Mouse (Mus musculus): ENCODE results near the gene Vwa3a. TPM values are rescaled to one million over a fixed set of nuclear protein-coding genes. Genes with fewer than 3 reads are reported as not detected.

The Vwa3a gene
- polyA plus RNA-seq, 1 experiment from 2014 or later, result 2.4 TPM

DNA sequence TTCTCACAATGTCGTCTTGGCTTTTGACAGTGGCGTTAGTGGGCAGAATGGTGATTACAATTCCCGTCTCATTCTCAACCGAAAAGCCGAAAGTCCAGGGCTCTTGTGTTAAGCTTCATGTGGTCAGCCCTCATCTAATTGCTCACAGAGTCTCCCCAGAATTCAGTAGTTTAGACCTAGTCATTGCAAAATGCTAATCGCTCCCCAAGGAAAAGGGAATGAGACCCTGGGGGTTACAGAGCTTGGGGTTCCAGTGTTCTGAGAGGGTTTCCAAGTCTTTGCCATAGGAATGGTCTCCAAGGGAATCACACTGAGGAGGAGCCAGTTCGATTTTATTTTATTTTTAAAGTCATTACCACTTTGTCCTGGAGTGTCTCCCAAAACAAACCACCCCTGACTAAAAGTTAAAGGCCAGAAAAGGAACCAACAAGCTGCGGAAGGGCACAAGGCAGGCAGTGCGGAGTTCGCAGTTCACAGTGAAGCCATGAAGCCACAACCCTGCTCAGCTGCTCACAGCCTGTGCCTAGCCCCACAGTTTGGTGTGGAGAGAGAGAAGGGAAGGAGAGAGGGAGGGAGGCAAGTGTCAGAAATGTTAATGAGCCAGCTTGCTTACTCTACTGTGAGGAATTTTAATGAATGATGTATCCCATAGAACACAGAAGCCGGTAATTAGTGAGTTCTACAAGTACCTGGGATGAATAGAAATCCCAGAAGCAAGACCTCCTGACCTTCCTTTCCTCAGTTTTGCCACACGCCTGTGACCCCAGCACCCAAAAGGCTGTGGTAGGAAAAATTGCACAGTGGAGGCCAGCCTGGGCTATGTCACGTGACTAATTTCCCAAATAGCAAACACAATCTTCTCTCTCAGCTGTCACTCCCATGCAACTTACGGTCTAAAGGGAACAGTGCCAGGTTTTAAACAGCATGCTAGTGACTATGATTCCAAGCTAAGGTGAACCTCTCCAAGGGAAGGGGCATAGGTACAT, 4.5 kb downstream of the Vwa3a start:
- no peak for TF ChIP-seq CTCF (IDR thresholded peaks at IDR 0.05)
- TF ChIP-seq EP300 (IDR thresholded peaks at IDR 0.05), result no peak
- H3K4me2 ChIP-seq (replicated peaks; ENCODE audit: low read depth, low read length), result no peak overlapping the region
- DNase-seq (ENCODE audit: low spot score) (no peak), ATAC-seq (no peak)
- H3K9me3 ChIP-seq (ENCODE audit: low read length), result no peaks in the 10 kb centered on the region
- no peak overlapping the region for H3K27ac ChIP-seq (ENCODE audit: low read length)
- WGBS, result 75% methylated on average over 14 of the region's 14 CpGs
- H3K4me3 ChIP-seq (ENCODE audit: low read depth, low read length), result no peak overlapping the region
- H3K9ac ChIP-seq (replicated peaks; ENCODE audit: low read depth), result no peak overlapping the region
- no peaks in the 10 kb centered on the region for H3K36me3 ChIP-seq (ENCODE audit: insufficient read depth, low read length)
- H3K27me3 ChIP-seq (replicated peaks; ENCODE audit: insufficient read depth, low read length), result no peaks in the 10 kb centered on the region
- no peaks in the 10 kb centered on the region for H3K4me1 ChIP-seq (ENCODE audit: insufficient read depth, low read depth, low read length)

- 86% methylated on average over 6 of the region's 6 CpGs for WGBS
- Histone ChIP-seq H3K27me3 (replicated peaks; ENCODE audit: insufficient read depth, low read length) (no peaks in the 10 kb centered on the region), H3K9me3 (ENCODE audit: low read length) (no peaks in the 10 kb centered on the region), H3K9ac (replicated peaks; ENCODE audit: low read depth) (no peak overlapping the region), H3K4me3 (ENCODE audit: low read depth, low read length) (no peak overlapping the region), H3K4me2 (replicated peaks; ENCODE audit: low read depth, low read length) (no peak overlapping the region), H3K36me3 (ENCODE audit: insufficient read depth, low read length) (no peaks in the 10 kb centered on the region), H3K27ac (ENCODE audit: low read length) (no peak overlapping the region), H3K4me1 (ENCODE audit: insufficient read depth, low read depth, low read length) (no peaks in the 10 kb centered on the region)
- no peak for ATAC-seq
- DNase-seq (ENCODE audit: low spot score), result no peak
- TF ChIP-seq CTCF (IDR thresholded peaks at IDR 0.05), result no peak
- no peak for TF ChIP-seq EP300 (IDR thresholded peaks at IDR 0.05)
Observed at GRCm38 (mm10) chr7:120744606-120745005, 5.5 kb downstream of the Vwa3a start.

DNA sequence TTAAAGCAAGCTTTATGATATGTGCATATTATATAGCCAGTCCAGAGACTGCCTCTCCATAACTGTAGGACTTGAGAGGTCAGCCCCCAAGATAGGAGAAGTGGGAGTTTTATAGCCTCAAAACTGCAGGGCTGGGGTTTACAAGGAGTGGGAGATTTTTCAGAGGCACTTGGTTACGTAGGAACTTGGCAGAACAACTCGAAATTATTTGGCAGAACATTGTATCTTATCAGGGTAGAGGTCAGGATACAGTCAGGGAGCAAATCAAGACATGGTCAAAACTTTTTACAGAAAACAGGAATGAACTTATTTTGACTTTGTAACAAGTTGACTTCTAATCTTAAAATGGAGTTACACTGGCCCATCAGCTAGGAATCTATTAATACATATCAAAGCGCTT, 6.9 kb downstream of the Vwa3a start:
- ATAC-seq, result peak; percentile 80
- 40% methylated on average over 3 of the region's 3 CpGs for WGBS
- Histone ChIP-seq H3K4me2 (replicated peaks; ENCODE audit: low read depth, low read length) (no peak overlapping the region), H3K4me3 (ENCODE audit: low read depth, low read length) (no peak overlapping the region), H3K36me3 (ENCODE audit: insufficient read depth, low read length) (no peaks in the 10 kb centered on the region), H3K9me3 (ENCODE audit: low read length) (no peaks in the 10 kb centered on the region), H3K27me3 (replicated peaks; ENCODE audit: insufficient read depth, low read length) (no peaks in the 10 kb centered on the region), H3K27ac (ENCODE audit: low read length) (peak overlapping the region; percentile 26; the same call in 1 of the 2 replicates), H3K4me1 (ENCODE audit: insufficient read depth, low read depth, low read length) (no peaks in the 10 kb centered on the region), H3K9ac (replicated peaks; ENCODE audit: low read depth) (no peak overlapping the region)
- TF ChIP-seq EP300 (IDR thresholded peaks at IDR 0.05) (no peak), CTCF (IDR thresholded peaks at IDR 0.05) (no peak)
- DNase-seq (ENCODE audit: low spot score), result peak; percentile 82

DNA sequence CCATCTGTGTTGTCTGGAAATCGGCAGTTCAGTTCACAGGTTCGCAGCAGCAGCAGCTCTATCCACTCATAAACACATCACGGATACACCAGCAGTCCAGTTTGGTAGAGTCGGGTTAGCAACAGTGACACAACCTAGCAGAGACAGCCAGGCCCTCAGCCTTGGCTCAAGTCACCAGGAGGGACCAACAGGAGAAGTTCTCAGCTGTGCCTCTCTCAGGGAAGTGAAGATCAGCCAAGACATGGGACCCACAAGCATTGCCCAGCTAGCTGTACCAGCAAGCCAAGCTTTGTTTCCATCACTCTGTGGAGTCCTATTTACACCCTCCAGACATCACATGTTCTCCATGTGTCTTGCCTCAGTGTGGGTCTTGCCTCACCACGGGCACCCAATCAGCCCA, 7.7 kb downstream of the Vwa3a start:
- ATAC-seq (no peak), DNase-seq (ENCODE audit: low spot score) (no peak)
- Histone ChIP-seq H3K4me2 (replicated peaks; ENCODE audit: low read depth, low read length) (no peak overlapping the region), H3K4me1 (ENCODE audit: insufficient read depth, low read depth, low read length) (no peaks in the 10 kb centered on the region), H3K36me3 (ENCODE audit: insufficient read depth, low read length) (no peaks in the 10 kb centered on the region), H3K9me3 (ENCODE audit: low read length) (no peaks in the 10 kb centered on the region), H3K27me3 (replicated peaks; ENCODE audit: insufficient read depth, low read length) (no peaks in the 10 kb centered on the region), H3K9ac (replicated peaks; ENCODE audit: low read depth) (no peak overlapping the region), H3K4me3 (ENCODE audit: low read depth, low read length) (no peak overlapping the region), H3K27ac (ENCODE audit: low read length) (peak overlapping the region; percentile 26; the same call in 1 of the 2 replicates)
- 72% methylated on average over 5 of the region's 5 CpGs for WGBS
- TF ChIP-seq CTCF (IDR thresholded peaks at IDR 0.05), result no peak
- TF ChIP-seq EP300 (IDR thresholded peaks at IDR 0.05), result no peak

DNA sequence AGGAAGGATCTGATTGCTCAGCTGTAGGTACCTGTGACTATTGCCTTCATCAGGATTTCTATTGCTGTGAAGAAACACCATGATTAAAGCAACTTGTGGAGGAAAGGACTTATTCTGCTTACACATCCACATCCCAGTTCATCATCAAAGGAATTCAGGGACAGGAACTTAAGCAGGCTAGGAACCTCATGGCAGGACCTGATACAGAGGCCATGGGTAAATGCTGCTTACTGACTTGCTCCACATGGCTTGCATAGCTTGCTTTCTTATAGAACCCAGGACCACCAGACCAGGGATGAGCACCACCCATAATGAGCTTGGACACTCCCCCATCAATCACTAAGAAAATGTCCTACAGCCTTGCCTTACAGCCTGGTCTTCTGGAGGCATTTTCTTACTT, 9.4 kb downstream of the Vwa3a start:
- ATAC-seq (no peak), DNase-seq (ENCODE audit: low spot score) (no peak)

DNA sequence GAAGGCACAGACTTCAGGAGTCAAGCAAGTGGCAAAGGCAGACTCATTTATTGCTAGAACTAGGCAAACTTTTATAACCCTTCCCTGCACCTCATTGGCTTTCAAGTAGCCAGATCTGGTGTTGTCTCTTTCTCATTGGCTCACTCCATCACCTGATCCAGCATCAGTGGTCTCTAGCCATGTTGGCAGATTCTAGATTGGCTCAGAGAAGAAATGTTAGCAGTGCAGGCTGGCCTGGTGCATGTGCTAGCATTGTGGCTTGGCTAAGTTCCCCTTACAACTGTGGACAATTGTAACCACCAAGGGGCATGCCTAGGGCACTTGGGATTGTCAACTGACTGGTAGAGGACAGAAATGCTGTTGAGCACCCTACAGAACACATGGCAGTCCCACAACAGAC, 12.2 kb downstream of the Vwa3a start:
- ATAC-seq (no peak), DNase-seq (ENCODE audit: low spot score) (no peak)
- H3K27ac ChIP-seq (ENCODE audit: low read length), result no peak overlapping the region
- H3K27me3 ChIP-seq (replicated peaks; ENCODE audit: insufficient read depth, low read length), result no peaks in the 10 kb centered on the region
- H3K36me3 ChIP-seq (ENCODE audit: insufficient read depth, low read length), result no peaks in the 10 kb centered on the region
- H3K4me3 ChIP-seq (ENCODE audit: low read depth, low read length), result no peak overlapping the region
- H3K4me2 ChIP-seq (replicated peaks; ENCODE audit: low read depth, low read length), result no peak overlapping the region
- no peak overlapping the region for H3K9ac ChIP-seq (replicated peaks; ENCODE audit: low read depth)
- no peaks in the 10 kb centered on the region for H3K4me1 ChIP-seq (ENCODE audit: insufficient read depth, low read depth, low read length)
- TF ChIP-seq EP300 (IDR thresholded peaks at IDR 0.05) (no peak), CTCF (IDR thresholded peaks at IDR 0.05) (no peak)
- no peaks in the 10 kb centered on the region for H3K9me3 ChIP-seq (ENCODE audit: low read length)

More for the DNA sequence above, 9.4 kb downstream of the Vwa3a start:
- Histone ChIP-seq H3K4me2 (replicated peaks; ENCODE audit: low read depth, low read length) (no peak overlapping the region), H3K36me3 (ENCODE audit: insufficient read depth, low read length) (no peaks in the 10 kb centered on the region), H3K27ac (ENCODE audit: low read length) (no peak overlapping the region), H3K9me3 (ENCODE audit: low read length) (no peaks in the 10 kb centered on the region), H3K4me1 (ENCODE audit: insufficient read depth, low read depth, low read length) (no peaks in the 10 kb centered on the region), H3K4me3 (ENCODE audit: low read depth, low read length) (no peak overlapping the region), H3K9ac (replicated peaks; ENCODE audit: low read depth) (no peak overlapping the region), H3K27me3 (replicated peaks; ENCODE audit: insufficient read depth, low read length) (no peaks in the 10 kb centered on the region)
- TF ChIP-seq CTCF (IDR thresholded peaks at IDR 0.05), result no peak
- TF ChIP-seq EP300 (IDR thresholded peaks at IDR 0.05), result no peak

Data from lung, postnatal 0 days (tissue).